Mouse (Mus musculus): Measurements from ENCODE around the gene Hrh1.

Gene Hrh1

DNA sequence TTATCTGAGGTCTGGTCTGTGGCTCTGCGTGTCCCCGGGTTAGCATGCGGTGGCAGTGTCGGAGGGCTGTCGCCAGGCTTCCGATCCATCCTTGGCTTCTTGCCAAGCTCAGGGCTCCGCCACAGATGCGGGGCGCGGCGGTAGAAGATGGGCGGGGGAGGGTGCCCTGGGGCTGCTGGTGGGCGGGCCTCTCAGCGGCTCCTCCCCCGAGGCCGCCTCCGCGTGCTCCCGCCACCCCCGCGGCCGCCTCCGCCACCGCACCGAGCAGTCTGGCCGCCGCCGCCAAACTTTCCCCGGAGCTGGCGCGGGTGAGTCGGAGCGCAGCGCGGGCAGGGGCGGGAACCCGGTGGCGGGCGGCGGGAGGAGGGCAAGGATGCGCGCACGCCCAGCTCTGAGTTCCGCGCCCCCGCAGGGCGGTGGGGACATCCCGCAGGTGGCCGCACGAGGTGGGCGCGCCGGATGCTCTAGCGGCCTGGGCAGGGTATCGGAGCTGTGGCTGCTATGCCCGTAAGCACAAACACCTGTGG is at the start of gene Hrh1:
TSS of gene Hrh1 (plus strand) at position 246 of the 527 bp plus-strand sequence.
- in situ Hi-C loops (cut with MboI): no loop called here

DNA sequence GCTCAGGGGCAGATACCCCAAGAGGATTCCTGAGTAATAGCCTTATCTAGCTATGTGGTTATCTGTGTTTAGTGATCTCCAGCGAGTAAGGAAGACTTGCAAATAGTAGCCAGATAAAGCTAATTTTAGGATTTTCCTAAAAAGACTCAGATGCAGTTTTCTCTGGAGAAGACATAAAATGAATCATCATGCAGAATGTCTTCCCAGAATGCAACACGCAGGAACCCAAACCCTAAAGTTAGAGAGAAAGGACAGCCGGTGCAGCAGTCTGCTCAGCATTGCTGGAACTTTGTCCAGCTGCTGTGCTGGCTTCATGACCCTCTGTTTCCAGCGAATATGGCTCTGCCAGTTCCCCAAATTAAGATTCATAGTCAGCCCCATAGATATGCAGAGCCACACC is 43.1 kb upstream of the Hrh1 start:
- in situ Hi-C loops (cut with MboI): no loop called here

DNA sequence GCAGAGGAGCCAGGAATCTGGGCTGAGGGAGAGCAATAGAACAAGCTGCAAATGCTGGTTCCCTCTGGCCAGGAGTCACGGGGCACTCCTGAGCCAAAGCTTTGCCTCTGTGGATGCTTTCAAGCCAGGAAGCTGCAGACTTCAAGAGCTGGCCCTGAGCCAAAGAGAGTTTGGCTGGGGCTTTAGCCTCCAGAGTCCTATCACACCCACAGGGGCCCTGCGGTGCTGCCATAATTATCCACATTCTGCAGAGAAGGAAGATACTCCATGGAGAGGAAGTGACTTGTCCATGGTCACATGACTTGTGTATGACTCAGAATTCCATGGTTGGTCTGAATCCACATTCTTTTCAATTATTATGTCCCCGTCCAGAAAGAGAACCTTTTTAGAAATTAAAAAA is 39.6 kb upstream of the Hrh1 start:
- in situ Hi-C loops (cut with MboI): no loop called here

DNA sequence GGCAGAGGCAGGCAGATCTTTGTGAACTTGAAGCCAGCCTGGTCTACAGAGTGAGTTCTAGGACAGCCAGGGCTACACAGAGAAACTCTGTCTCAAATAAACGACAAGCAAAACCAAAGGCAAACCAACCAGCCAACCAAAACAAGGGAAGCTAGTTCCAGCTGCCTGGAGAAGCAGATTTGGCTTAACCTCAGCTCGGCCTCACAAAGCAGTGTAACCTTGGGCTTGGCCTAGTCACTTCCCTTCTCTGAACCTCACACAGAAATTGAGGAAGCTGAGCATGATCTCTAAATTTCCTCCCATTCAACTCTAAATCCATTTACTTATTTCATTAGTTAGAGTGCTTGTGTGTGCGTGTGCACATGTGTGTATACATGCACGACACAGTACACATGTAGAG is 35.4 kb upstream of the Hrh1 start:
- in situ Hi-C loops (cut with MboI): no loop called here

DNA sequence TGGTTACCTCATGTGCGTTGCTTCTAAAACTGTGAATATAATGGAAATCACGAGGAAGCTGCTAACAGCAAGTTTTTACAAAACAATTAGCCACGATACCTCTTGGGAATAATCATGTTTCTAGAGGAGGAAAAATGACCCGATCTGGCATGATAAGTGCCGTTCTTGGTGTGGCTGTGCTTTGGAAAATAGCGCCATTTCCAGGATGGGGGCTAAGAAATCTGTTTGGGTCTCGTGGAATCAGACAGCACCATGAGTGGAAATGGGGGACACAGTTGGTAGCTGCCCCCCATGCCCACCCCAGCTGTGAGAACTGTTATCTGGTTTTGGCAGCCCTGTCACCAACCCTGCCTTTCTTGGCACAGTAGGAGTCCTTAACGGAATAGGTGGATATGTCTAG is 34.0 kb upstream of the Hrh1 start:
- in situ Hi-C loops (cut with MboI): no loop called here

DNA sequence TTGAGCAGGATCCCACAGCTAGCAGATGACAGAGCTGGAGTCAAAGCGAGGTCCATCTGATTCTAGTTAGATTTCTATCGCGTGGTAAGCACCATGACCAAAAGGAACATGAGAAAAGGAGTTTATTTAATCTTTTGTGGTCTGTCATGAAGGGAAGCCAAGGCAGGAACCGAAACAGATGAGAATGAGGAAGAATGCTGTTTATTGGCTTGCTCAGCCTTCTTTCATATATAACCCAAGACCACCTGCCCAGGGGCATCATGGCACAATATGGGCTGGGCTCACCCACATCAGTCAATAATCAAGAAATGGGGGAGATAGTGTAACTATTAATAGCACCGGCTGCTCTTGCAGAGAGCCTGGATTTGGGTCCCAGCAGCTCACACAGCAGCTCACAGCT is 33.0 kb upstream of the Hrh1 start:
- in situ Hi-C loops (cut with MboI): no loop called here

DNA sequence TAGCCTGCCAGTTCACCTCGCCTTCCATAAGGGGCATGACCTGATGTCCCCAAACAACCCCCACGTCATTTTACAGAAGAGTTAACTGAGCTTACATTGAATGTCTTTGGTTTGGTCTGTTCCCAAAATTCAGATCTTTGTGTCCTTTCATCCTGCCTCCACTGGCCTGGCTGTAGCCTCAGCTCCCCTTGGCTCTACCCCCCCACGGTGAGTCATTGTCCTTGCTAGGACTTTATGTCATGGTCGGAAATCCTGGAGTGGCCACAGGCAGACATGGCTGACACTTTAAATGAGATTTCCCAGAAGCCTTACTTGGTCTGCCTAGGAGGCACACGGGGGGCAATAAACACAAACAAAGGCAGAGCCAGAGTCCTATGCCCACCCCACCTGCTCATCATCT is 31.5 kb upstream of the Hrh1 start:
- in situ Hi-C loops (cut with MboI): no loop called here

DNA sequence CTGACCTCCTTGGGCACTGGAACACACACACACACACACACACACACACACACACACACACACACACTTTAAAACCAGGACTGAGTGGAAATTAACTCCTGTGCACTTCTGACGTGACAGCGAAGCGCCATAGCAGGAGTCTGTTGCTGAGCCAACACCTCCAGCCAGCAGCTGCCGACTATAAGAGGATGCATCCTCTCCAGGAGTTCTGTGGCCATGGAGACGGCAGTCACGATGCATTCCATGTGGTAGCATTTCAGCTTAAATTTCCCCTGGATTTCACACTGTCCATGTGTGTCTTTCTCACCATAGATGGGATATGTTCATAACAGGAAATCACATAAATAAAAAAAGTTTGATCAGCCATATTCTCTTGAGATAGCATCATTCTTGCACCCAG is 30.1 kb upstream of the Hrh1 start:
- in situ Hi-C loops (cut with MboI): no loop called here

DNA sequence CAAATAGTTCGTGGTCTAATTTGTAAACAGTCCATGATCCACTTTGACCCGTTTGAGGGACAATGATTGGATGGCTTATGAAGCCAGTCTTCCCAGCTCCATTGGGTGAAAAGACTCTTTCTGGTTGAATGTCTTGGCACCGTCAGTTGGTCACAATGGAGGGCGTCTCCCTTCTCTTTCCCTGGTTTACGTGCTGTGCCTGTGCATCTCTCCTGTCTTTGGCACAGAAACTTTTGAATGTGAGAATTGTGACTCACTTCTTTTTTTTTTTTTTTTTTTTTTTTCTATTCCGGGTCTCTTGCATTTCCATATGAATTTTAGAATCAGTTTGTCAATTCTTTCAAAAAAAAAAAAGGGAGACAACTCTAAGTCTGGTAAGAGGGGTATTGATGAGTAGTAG is 29.5 kb upstream of the Hrh1 start:
- in situ Hi-C loops (cut with MboI): no loop called here

DNA sequence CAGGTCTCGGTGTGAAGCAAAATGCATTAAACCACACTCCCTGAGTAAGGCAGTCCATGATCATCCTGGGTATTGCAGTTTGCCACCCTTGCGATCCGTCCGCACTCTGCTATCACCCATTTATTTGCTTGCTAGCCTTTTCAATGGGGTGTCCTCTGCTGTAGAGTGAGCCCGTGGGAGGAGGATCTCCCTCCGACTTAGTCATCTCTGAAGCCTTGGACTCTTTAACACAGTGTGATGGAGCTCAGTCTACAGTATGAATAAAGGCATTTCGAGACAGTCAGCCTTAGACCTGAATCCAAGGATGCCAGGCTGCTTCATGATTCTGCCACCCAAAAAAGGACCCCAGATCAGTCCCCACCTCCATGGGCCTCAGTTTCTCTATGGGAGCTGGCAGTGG is 25.0 kb upstream of the Hrh1 start:
- in situ Hi-C loops (cut with MboI): no loop called here

DNA sequence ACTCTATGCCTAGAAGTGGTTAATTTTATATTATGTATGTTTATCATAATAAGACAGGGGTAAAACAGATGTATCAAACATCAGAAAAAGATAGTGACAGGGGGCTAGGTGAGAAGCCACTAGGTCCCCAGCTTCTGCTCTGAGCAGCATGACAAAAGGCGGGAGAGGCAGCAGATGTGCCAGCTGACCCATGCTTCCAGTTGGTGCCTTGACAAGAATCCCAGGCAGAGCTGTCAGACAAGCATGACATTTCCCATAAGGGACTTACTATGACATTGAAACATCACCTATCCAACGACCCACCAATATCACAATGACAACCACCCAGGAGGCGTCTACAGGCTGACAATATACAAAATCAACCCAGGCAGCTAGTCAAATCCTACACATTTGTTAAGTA is 16.9 kb upstream of the Hrh1 start:
- in situ Hi-C loops (cut with MboI): no loop called here

DNA sequence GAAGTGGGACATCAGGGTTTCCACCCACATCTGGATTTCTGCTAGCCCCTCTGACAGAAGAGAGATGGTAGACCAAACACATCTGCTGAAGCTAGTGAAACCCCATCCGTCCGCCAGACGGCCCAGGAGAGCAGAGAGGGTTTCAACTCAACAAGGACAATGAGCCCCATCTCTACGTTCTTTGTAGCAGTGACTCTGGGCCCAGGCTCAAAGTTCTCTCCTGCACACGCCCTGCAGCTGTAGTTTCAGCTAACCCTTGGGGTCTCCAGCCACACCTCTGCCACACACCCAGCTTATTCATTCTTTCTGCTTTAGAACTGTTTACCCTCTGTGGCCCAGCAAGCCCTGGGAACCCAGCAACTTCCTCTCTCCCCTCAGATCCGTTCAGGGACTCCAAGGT is 10.4 kb upstream of the Hrh1 start:
- in situ Hi-C loops (cut with MboI): no loop called here

DNA sequence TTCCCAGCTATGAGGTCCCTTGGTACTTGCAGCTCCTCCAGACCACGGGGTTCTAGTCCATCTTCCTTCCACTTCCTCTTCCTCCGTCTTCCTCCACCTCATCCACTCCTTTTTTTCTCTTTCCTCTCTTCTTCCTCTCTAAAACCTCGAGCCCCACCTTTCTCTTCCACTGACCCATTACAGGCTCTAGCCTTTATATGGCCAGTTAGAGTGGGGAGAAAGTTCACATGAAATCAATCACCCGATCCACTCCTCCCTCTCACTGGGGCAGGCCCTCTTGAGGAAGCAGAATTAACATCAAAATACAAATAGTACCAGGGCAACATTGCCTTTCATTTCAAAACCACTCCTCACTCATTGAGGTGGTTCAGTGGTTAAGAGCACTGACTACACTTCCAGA is 9.9 kb upstream of the Hrh1 start:
- in situ Hi-C loops (cut with MboI): no loop called here

DNA sequence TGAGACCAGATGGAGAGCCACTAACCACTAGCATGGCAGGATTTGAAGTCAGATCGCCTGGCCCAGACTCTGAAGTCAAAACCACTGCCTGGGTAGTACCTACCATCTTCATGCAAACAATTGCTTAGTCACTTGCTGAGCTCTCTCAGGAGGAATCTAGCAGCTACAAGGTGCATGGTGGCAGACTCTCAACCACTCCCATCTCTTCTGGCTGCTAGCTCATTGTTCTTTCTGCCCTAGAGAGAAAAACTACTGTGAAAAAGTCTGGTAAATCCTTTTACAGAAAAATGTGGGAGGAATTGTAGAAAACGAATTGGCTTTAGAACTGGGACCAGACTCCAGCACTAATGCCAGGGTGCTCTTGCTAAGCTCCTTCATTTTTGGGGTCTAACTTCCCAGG is 7.6 kb upstream of the Hrh1 start:
- in situ Hi-C loops (cut with MboI): no loop called here

DNA sequence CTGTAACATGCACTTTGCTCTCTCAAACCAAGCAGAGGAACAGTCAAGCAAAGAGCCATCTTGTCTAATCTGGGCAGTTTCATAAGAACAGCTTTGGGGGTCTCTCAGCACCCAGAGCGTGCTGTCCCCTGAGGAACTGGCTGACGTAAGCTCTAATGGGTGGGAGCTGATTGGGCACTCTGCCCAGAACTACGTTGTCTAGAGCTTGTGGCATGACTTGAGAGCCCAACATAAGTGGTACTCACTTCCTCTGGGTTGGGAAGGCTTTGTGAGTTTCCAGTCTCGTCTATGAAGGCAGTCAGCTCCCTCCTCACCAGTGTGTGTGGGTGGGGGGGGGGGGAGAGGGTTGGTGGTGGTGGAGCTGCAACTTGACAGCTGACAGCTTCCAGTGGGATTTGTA is 2.8 kb upstream of the Hrh1 start:
- in situ Hi-C loops (cut with MboI): no loop called here

DNA sequence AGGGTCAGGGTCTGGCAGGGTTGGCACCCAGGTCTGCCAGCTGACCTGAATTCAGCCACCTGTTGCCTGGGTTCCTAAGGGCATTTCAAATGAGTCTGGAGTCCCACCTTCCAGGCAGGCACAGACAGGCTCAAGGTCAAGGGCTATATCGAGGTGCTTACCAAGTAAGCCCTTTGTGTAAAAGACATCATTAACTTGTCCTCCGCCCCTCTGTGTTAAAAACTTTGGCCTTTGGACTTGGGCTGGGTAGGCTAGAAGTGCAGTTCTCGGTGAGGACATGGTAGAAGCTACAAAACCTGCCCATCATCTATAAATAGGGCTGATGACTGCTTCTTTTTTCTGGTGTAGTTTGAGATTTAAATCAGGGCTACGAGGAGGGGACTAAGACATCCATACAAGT is 1.1 kb upstream of the Hrh1 start:
- in situ Hi-C loops (cut with MboI): no loop called here

DNA sequence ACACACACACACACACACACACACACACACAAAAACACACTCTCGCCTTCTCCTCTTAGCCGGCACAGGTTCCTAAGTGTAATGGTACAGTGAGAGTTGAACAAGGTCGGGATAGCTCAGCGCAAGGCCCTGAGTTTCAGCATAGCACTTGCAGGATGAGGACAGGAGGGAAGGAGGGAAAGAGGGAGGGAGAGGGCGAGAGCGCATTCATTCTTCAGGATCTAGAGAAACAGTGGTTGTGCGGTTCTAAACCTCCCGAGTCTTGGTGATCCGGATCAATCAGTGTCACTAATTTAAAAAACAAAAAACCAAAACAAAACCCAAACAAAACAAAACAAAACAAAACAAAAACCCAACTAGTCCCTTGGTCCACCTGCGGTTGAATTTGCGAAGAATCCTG is 456 bp upstream of the Hrh1 start:
- in situ Hi-C loops (cut with MboI): no loop called here

DNA sequence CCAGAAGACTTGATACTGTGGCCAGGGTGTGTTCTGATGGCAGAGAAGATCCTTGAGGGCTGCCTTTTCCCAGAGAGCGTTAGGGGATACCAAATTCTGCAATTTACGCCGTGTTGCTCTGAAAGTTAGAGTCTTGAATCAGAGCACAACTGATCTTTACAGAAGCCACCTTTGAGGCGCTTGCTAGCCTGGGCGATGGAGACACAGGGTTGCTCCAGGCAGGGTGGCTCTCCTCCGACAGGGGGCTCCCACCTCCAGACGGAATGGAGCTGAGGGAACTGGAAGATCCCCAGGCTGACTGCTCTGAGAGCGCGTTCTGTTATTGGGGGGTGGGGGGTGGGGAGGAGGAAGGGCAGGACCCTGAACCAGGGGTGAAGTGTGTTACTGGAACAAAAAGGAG is 890 bp downstream of the Hrh1 start:
- in situ Hi-C loops (cut with MboI): no loop called here

DNA sequence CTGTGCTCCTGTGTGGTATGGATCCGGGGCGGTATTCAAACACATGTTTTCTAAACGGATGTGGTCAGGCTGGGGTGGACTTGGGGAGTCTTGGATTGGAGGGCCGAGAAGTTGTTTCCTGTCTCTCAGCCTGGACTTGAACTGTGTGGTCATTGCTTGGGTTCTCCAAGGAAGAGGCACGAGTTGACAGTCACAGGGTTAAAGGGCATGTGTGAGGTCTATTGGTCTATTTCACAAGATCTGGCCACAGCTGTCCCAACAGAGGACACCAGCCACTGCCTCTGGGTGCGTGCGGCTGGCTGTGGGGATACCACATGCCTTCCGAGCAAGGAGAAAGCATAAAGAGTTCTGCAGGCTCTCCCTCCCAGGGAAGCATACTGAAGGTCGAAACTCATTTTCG is 2.7 kb downstream of the Hrh1 start:
- in situ Hi-C loops (cut with MboI): no loop called here

DNA sequence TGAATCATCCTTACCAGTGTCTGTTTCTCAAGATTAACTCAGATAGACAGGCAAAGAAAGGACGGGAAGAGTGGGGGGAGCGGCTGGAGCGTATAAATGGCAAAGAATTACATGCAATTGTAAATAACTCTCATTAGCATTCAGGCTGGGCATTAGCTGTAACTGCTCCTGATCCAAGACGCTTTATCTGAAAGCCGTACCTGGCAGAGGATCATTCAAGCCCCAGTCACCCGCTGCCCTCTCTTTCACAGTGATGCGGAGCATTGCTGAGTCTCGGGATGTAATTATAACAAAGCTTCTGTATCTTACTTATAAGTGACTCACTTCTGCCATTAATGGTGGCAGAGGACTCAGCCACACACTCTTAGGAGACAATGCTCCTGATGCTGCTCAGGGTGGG is 3.1 kb downstream of the Hrh1 start:
- in situ Hi-C loops (cut with MboI): no loop called here

DNA sequence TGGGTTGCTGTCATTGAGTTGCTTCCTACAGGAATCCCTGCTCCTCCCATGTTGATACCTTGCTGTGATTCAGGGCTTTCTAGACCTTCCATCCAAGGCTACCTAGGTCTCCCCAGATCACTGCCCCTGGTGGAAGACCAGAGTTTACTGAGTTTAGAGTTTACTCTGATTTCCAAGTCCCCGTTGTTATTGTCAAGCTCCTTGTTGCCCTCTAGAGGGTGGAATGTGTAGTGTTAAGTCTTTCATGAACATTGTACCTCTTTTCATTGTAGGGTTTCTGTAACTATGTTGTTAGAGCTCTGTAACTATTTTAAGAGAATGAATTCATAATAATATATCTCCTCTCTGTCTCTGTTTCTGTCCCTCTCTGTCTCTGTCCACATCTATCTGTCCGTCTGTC is 4.4 kb downstream of the Hrh1 start:
- in situ Hi-C loops (cut with MboI): no loop called here

DNA sequence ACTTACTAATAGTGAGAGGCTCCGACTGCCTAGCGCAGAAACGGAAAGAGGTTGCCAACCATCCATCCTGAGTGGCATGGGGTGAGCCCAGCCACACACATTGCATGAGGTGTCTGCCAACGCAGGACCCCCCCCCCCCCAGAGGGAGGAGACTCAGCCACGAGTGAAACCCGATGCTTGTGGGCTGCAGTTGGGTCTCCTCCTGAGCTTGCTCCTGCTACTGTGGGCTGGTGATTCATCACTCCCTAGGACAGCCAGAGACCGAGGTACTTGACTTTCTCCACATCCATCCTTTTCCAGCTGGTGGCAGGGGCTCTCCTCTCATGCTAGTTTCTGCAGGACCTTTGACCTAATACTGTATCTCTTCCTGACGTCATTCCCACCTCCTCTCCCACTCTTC is 5.9 kb downstream of the Hrh1 start:
- in situ Hi-C loops (cut with MboI): no loop called here

DNA sequence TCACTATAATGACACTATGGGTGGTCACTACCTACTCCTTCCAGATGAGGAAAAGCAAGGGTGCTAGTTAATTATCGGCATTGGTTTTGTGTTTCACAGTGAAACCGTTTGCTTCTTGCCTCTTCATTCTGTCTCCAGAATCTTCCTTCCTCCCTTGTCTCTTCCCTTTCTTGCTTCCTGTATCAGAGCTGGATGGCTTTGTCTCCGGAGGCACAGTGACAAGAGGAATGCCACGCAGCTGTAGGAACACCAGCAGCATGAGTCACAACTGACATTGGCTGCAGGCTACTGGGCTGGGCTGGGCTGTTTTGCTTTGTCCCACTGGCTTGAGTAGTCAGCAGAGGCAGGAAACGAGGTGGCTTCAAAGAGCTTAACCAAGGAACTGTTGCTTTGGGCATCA is 6.4 kb downstream of the Hrh1 start:
- in situ Hi-C loops (cut with MboI): no loop called here

DNA sequence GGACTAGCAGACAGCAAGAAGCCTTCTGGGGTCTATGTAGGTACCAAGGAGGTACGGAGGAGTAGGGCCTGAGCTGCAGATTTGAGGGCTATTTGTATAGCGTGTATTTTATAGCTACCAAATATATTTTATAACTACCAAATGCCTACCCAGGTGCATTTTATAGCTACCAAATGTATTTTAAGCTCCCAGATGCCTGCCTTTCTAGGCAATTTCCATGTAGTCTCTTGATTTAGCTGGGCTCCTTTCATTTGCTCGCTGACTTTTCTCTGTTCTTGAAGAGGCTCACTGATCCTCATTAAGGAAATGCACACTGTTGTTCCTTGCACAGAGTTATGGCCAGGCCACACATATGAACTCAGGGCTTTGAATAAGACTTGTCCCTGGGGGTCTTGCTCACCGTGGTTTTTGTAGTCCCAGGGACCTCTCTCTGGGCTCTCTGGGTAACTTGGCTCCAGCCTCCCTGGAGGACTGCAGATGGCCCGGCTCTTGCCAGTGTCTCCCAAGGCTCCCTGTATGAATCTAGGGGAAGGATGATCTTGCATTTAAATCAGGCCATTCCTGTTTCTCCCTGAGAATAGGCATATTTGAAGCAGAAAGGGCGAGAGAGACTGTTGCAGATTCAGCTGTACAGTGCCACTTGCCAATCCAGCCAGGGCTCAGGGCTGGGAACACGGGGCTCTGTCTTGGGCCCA is 7.2 kb downstream of the Hrh1 start:
- in situ Hi-C loops (cut with MboI): no loop called here
